Mouse (Mus musculus) T-cell, adult 2 months (primary cell): ENCODE results near the gene 1110008L16Rik.
"Not testable (repeated sequence)": the region's sequence is repeated elsewhere in the genome, so short reads cannot be mapped to it uniquely, and the experiment has no call there.

Source experiments
- DNase-seq: peaks from one replicate; pipeline ENCODE4 v3.0.0; 2022; ENCODE audit warnings: low spot score

1110008L16Rik gene

GRCm38 (mm10) chr12:55299336-55299735 lies at the start of gene 1110008L16Rik:
TSS of gene 1110008L16Rik (plus strand) at chr12:55299577.
- DNase-seq = no peak

DNA sequence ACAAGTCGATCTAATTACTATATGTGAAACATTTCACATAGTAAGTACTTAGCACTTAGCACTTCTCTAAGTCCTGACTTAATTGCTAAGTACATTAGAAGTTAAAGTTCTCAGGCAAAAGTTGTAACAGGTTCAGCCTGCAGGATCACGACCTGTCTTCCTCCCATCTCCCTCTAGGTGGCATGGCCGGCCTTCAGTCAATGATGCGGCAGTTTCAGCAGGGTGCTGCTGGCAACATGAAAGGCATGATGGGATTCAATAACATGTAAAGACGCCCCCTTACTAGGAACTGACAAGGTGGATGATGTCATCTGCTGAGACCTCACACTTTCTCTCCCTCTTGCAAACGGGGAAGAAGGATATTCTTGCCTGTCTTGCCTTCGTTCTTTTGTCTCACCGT lies 37.4 kb upstream of the 1110008L16Rik start:
- DNase-seq = not testable (repeated sequence)

DNA sequence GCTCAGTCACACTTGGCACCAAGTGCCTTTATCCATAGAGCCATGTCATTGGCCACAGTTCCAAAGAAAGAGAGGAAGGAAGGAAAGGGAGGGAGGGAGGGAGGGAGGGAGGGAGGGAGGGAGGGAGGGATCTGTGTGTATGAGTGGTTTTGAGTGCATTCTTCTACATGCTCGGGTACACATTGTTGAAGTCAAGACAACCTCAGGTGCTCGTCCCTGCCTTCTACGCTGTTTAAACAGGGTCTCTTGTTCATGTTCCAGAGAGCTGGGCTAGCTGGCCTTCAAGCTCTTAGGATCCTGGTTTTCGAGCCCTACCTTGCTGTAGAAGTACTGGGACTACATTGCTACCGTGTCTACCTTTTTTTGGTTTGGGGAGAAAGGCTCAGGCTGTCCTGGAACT lies 36.0 kb upstream of the 1110008L16Rik start:
- DNase-seq = not testable (repeated sequence)

DNA sequence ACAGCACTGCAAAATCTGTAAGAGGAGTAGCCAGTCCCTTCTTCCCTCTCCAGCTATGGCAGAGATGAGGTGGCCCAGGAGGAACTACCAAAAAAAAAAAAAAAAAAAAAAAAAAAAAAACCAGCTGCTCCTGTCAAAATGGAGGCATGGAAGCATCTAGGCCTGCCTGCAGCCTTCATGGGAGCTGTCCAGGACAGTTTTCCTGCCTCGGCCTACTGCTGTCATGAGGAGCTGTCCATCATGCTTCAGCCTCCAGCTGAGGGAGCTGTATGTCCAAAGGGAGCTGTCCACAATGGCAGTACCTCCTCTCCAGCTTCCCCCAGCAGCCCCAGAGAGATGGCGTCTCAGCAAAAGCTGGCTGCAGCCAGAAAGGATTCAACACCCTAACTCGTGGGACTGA lies 27.1 kb upstream of the 1110008L16Rik start:
- DNase-seq = no peak

DNA sequence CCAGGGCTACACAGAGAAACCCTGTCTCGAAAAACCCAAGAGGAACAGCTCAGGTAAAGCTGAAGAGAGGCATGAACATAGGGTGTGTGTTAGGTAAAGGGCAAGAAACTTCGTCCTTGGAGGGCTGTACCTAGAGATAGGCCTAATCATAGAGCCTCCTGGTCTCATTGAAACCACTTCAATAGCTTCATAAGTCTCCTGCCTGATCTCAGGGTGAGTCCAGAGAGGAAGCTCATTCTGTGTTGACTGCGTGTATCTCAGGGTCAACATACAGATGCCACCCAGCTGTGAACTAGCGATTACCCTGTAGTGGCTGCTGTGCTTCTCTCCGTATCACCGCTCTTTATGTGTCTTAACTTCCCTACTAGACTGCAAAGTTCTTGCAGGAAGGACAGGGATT lies 21.8 kb upstream of the 1110008L16Rik start:
- not testable (repeated sequence) for DNase-seq

- no peak for DNase-seq
Observed at GRCm38 (mm10) chr12:55298112-55298511, 1.3 kb upstream of the 1110008L16Rik start.

- DNase-seq = no peak
Observed at GRCm38 (mm10) chr12:55300820-55301351, 1.5 kb downstream of the 1110008L16Rik start.

DNA sequence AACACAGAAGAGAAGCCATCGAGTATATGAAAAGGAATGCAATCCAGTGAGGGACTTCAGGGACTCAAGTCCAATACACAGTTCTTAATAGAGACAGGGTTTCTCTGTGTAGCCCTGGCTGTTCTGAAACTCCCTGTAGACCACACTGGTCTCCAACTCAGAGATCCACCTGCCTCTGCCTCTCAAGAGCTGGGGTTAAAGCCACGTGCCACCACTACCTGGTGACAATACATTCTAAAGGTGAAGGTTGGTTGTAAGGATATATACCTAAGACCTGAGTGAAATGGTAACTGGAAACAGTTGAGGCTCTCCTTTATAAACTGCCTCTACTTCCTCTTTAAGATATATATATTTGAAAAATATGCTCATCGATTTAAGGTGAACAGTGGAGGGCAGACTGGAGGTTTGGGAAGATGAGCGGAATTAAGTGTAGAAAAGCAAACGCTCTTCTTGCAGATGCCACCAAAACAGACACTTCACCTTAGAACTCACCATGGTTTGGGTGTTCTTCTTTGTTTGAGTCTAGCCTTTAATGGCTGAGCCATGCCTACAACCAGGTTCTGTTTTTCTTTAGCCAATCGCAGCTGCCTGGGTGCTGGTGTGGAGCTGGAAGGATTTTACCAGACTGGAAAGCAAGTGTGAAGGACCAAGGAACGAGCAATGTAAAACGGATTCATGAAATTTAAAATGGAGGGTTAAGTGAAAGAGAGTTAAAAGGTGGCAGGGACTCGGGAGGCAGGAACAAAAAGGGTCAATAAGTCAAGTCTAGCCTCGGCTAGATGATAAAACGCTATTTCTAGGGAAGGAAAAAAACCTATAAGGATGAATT lies 2.3 kb downstream of the 1110008L16Rik start:
- DNase-seq = no peak

- DNase-seq = peak; percentile 93
Observed at GRCm38 (mm10) chr12:55302485-55303441, 3.4 kb downstream of the 1110008L16Rik start, which contains the start of gene Ppp2r3c. TSS of gene Ppp2r3c (minus strand) at chr12:55302998.

- DNase-seq = peak; percentile 8
Observed at GRCm38 (mm10) chr12:55306371-55306770, 7.0 kb downstream of the 1110008L16Rik start.

DNA sequence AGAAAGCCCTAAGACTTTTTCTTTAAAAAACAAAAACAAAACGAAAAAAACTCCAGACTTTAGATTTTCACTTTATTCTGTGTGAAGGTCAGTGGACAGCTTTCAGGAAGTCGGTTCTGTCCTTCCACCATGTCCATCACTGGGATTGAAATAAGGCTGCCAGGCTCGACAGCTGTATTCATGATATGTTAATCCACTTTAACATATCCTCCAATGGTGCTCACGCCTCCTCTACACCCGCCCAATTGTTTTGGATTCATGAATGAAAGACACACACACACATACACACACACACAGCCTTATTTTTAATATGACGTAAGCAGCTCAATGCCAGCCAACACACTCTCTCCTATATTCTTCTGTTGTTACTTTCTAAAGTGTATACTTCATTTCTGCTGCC lies 8.2 kb downstream of the 1110008L16Rik start:
- DNase-seq = no peak

- no peak for DNase-seq
Observed at GRCm38 (mm10) chr12:55308731-55309130, 9.4 kb downstream of the 1110008L16Rik start.

GRCm38 (mm10) chr12:55309501-55309900 lies 10.1 kb downstream of the 1110008L16Rik start:
- DNase-seq = no peak

DNA sequence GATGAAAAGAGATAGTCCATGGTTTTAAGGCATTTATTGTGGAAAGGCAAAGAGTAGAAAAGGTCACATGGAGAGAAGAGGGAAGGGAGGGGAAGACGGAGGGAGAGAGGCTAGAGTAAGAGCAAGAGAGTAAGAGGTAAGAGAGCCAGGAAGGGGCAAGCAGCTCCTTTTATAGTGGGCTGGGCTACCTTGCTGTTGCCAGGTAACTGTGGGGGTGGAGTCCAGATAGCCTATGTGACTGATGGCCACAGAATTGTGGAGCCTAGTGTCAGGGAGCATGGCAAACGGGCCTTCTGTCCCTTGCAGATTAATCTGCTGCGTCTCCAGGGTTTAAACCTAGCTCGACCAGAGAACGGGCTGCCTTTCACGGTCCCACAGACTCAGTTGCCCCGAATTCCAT lies 12.5 kb downstream of the 1110008L16Rik start:
- DNase-seq = no peak

DNA sequence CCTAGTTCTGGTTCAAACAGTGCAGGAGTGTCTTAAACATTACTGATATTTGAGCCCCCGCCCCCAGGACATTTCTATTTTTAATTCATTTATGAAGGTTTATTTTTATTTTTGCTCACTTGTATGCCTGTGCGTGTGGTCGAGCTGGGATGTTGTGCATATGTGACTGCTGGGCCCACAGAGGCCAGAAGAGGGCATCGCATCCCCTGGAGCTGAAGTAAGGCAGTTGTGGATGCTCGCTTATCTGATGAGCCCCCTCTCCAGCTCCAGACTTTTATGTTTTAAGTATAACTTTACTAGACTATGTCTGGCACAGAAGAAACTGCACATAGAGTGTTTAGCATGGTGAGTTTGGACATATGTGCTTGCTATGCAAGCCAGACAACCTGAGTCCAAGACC lies 14.5 kb downstream of the 1110008L16Rik start:
- no peak for DNase-seq

DNA sequence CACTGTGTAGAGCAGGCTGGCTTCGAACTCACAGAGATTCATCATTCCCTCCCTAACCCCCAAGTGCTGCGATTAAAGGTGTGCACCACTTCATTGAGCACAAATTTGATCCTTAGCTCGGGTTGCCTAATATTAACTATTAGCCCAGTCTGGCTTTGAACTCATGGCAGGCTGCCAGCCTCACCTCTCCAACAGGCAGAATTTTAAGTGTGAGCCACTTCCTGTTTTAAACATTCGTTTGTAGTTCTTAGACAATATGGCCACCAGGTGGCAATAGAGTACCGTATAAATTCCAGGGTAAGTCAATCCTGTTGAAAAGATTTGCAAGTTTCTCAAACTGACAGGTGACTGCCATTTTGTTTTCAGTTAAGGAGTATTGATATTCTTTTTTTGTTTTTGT lies 15.8 kb downstream of the 1110008L16Rik start:
- peak; percentile 88 for DNase-seq

DNA sequence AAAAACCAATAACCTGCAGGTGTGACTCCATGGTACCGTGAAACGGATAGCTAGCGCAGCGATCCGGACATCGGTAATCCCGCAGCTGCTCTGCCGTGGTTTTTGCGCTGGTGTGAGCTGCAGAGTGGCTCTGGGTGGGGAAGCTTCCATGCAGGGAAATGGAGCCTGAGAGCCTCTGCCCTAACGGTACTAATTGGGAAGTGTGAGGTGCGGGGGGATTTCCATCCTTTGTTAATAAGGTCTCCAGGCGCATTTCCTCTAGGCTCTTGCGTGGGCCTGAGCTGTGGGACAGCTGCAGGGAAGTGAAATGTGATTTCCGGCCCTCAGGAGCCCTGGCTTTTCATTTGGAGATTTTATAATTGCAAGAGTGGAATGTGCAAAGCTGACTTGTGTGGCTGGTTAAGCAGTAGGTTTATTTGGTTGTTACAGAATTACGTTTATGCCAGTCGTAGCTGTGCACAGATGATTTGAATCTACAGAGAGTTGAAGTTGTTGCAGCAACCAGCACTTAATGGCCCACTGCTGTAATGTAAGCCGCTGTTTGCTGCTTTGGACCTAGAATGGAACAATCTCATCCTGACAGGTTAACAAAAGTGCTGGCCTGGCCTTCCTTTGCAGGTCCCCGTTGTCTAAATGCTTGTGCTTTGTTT lies 22.4 kb downstream of the 1110008L16Rik start:
- DNase-seq = no peak

DNA sequence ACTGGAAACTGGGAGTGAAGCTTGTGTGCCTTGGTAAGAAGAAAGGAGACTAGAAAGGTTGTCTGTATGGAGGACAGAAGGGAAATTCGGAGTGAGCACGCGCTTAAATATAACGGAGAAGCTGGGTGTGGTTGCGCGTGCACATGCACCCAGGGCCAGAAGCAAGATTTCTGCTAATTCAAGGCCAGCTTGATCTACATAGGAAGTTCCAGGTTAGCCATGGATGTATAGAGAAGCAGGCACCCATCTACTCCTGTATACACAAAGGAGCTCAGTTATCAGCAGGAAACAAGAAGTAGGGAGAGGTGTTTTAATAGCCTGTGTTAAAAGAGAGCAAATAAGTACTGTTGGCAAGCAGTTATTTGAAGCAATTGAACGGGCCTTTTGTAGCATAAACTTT lies 26.3 kb downstream of the 1110008L16Rik start:
- no peak for DNase-seq

DNA sequence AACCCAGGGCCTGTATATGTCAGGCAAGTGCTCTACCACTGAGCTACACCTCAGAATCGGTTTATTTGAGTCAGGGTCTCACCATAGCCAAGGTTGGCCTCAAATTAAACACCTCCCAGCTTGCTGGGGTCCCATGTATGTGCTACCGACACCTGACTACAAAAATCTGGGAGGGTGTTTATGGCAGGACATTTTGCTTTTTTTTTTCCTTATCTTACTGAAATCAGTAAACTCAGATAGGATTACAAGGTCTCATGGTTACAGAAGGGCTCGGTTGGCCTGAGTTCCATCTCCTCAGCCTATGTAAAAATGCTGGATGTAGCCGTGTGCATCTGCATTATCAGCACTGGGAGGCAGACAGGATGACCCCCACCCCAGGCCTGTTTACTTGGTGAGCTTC lies 29.4 kb downstream of the 1110008L16Rik start:
- DNase-seq = no peak

DNA sequence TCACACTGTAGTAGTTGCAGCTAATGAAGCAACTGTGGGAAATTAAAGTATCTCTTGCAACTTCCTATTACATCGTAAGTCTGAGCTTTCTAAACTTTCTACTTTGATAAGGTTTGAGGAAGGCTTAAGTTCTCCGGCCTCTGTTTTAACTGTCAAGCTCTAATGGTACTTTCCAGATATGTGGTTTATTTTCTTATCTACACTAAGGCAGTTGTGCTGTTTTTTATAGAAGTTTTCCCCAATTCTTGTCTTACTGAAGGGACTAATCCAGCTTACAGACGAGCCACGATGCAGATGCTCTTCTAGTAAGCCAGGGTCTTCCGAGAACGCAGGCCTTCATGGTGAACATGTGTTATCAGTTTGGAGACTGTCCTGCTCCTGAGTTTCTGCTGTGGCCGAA lies 30.0 kb downstream of the 1110008L16Rik start:
- DNase-seq = no peak

DNA sequence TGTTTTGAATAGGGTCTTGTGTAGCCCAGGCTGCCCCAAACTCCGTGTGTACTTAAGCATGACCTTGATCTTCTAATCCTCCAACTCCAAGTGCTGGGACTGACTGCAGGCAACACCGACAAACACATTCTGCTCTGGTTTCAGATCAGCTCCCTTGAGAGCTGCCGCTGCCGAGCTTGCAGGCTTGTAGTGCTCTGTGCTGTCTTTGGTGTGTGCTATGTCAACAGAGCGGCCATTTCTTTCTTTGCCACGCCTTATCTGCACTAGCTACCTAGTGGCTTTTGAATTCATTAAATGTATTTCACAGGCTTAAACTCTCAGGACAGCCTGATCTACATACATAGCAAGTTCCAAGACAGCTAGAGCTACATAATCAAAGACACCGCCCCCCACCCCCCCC lies 34.3 kb downstream of the 1110008L16Rik start:
- DNase-seq = no peak

GRCm38 (mm10) chr12:55338490-55338889 lies 39.1 kb downstream of the 1110008L16Rik start:
- not testable (repeated sequence) for DNase-seq
